Mouse (Mus musculus) midbrain, embryonic 11.5 days (tissue): ENCODE measurements around the gene Paf1. TPM values are rescaled to one million over a fixed set of nuclear protein-coding genes. Genes with fewer than 3 reads are reported as not detected.

Source experiments
- ATAC-seq: fragments of 200-750 bp; cut with Nextera tagmentation; 2 replicates; pipeline ENCODE4 v1.8.0; 2017; ENCODE audit warnings: moderate TSS enrichment, moderate library complexity; ENCODE audit not compliant: low FRiP score
- DNase-seq: peaks from one replicate; pipeline ENCODE4 v3.0.0; 2015; ENCODE audit warnings: low spot score; ENCODE audit errors: missing footprints
- H3K27ac ChIP-seq: fragments of 300-500 bp; sonication (generic); 2 replicates; pipeline ENCODE4 v1.5.1; 2014; ENCODE audit warnings: low read depth, low read length
- H3K27me3 ChIP-seq: fragments of 300-500 bp; sonication (generic); 2 replicates; pipeline ENCODE4 v1.6.1; 2014; ENCODE audit warnings: mild to moderate bottlenecking, low read length, moderate library complexity, mixed read lengths; ENCODE audit not compliant: control insufficient read depth, insufficient read depth
- H3K36me3 ChIP-seq: fragments of 300-500 bp; sonication (generic); 2 replicates; pipeline ENCODE4 v1.6.1; 2014; ENCODE audit warnings: mild to moderate bottlenecking, low read length, moderate library complexity, mixed read lengths; ENCODE audit not compliant: control insufficient read depth, insufficient read depth
- H3K4me1 ChIP-seq: fragments of 300-500 bp; sonication (generic); 2 replicates; pipeline ENCODE4 v1.6.1; 2014; ENCODE audit warnings: low read length; ENCODE audit not compliant: control insufficient read depth, insufficient read depth
- H3K4me2 ChIP-seq: fragments of 300-500 bp; sonication (generic); 2 replicates; pipeline ENCODE4 v1.6.1; 2014; ENCODE audit warnings: mild to moderate bottlenecking, moderate library complexity
- H3K4me3 ChIP-seq: fragments of 300-500 bp; sonication (generic); 2 replicates; pipeline ENCODE4 v1.5.1; 2014; ENCODE audit warnings: low read depth, low read length
- H3K9ac ChIP-seq: fragments of 300-500 bp; sonication (generic); 2 replicates; pipeline ENCODE4 v1.6.1; 2014; ENCODE audit warnings: low read length
- H3K9me3 ChIP-seq: fragments of 300-500 bp; sonication (generic); 2 replicates; pipeline ENCODE4 v1.6.1; 2016; ENCODE audit warnings: low read length; ENCODE audit not compliant: control insufficient read depth
- WGBS: fragments of 180-500 bp; shearing (Covaris S2); extraction: QIAGEN DNeasy Blood & Tissue Kit; methylation state at CpG from one replicate; pipeline ENCODE4 v1.1.7; 2014; 5-methylcytosine and 5-hydroxymethylcytosine counted together
- polyA plus RNA-seq: library from polyadenylated mRNA; unstranded; fragments of >200 nt; fragmentation: Nextera tagmentation; extraction: Ambion mirVana; gene quantifications from 2 replicates; pipeline ENCODE4 v1.2.1, GENCODE M21; 2014

Gene Paf1
- 72.8 and 83.8 TPM in 2 replicates for polyA plus RNA-seq

GRCm38 (mm10) chr7:28392429-28393271 is at the start of gene Paf1, which contains the start of gene Med29:
TSS of gene Paf1 (plus strand) at chr7:28392951.
TSS of gene Med29 (minus strand) at chr7:28392708.
- Histone ChIP-seq H3K4me3 (peak within 1 kb of the TSS; percentile 74), H3K36me3 (peaks cover 14% of the 10 kb centered on the region), H3K27ac (peak within 1 kb of the TSS; percentile 10; the same call in 1 of the 2 replicates), H3K27me3 (no peaks in the 10 kb centered on the region), H3K9ac (peak within 1 kb of the TSS; percentile 87), H3K4me1 (peaks cover 12% of the 10 kb centered on the region), H3K9me3 (no peaks in the 10 kb centered on the region), H3K4me2 (peak within 1 kb of the TSS; percentile 93)
- WGBS, result under 1% methylated on average over 58 of the region's 58 CpGs
- ATAC-seq (peak; percentile 98), DNase-seq (peak; percentile 98)

- H3K4me2 ChIP-seq, result no peak overlapping the region
- ATAC-seq (0 out of 2 replicates have a peak, but pooled peaks have one; percentile 17), DNase-seq (peak; percentile 96)
- WGBS, result 15% methylated on average over 4 of the region's 4 CpGs
- H3K36me3 ChIP-seq, result no peaks in the 10 kb centered on the region
- peaks cover under 1% of the 10 kb centered on the region; the same call in 1 of the 2 replicates for H3K4me1 ChIP-seq
- H3K9ac ChIP-seq, result no peak overlapping the region
- no peaks in the 10 kb centered on the region for H3K9me3 ChIP-seq
- no peaks in the 10 kb centered on the region for H3K27me3 ChIP-seq
- H3K27ac ChIP-seq, result no peak overlapping the region
- no peak overlapping the region for H3K4me3 ChIP-seq
These were observed 48.1 kb upstream of the Paf1 start for GRCm38 (mm10) chr7:28344637-28345036.

- Histone ChIP-seq H3K27me3 (no peaks in the 10 kb centered on the region), H3K4me2 (no peak overlapping the region), H3K9ac (no peak overlapping the region), H3K4me1 (peaks cover 14% of the 10 kb centered on the region), H3K36me3 (no peaks in the 10 kb centered on the region; the same call in 1 of the 2 replicates), H3K27ac (no peak overlapping the region), H3K4me3 (no peak overlapping the region), H3K9me3 (no peaks in the 10 kb centered on the region)
- 82% methylated on average over 3 of the region's 3 CpGs for WGBS
- no peak for ATAC-seq
- no peak for DNase-seq
These were observed 45.0 kb upstream of the Paf1 start for GRCm38 (mm10) chr7:28347746-28348145.

GRCm38 (mm10) chr7:28348601-28349000 is 44.1 kb upstream of the Paf1 start:
- ATAC-seq (no peak), DNase-seq (no peak)
- Histone ChIP-seq H3K27me3 (no peaks in the 10 kb centered on the region), H3K36me3 (peaks cover 7% of the 10 kb centered on the region), H3K27ac (no peak overlapping the region), H3K9me3 (no peaks in the 10 kb centered on the region), H3K4me3 (no peak overlapping the region), H3K4me2 (no peak overlapping the region), H3K4me1 (peaks cover 14% of the 10 kb centered on the region), H3K9ac (no peak overlapping the region)
- WGBS, result 85% methylated on average over 7 of the region's 7 CpGs

GRCm38 (mm10) chr7:28350155-28350883 is 42.4 kb upstream of the Paf1 start, which contains the start of gene Rps16:
TSS of gene Rps16 (plus strand) at chr7:28350652.
- Histone ChIP-seq H3K27ac (peak within 1 kb of the TSS; percentile 72), H3K27me3 (no peaks in the 10 kb centered on the region), H3K4me3 (peak within 1 kb of the TSS; percentile 93), H3K4me1 (peaks cover 14% of the 10 kb centered on the region), H3K9me3 (no peaks in the 10 kb centered on the region), H3K9ac (peak within 1 kb of the TSS; percentile 95), H3K36me3 (peaks cover 11% of the 10 kb centered on the region), H3K4me2 (peak within 1 kb of the TSS; percentile 71)
- under 1% methylated on average over 44 of the region's 50 CpGs for WGBS
- peak; percentile 100 for DNase-seq
- ATAC-seq, result peak; percentile 96

- Histone ChIP-seq H3K36me3 (peaks cover 11% of the 10 kb centered on the region), H3K27me3 (no peaks in the 10 kb centered on the region), H3K4me1 (peaks cover 16% of the 10 kb centered on the region), H3K27ac (no peak overlapping the region), H3K9me3 (no peaks in the 10 kb centered on the region), H3K4me2 (peak overlapping the region; percentile 71), H3K4me3 (peak overlapping the region; percentile 93), H3K9ac (peak overlapping the region; percentile 95)
- no peak for ATAC-seq
- no peak for DNase-seq
- 46% methylated on average over 4 of the region's 4 CpGs for WGBS
These were observed 41.0 kb upstream of the Paf1 start for GRCm38 (mm10) chr7:28351676-28352191.

GRCm38 (mm10) chr7:28353267-28353666 is 39.5 kb upstream of the Paf1 start:
- no peak overlapping the region for H3K4me2 ChIP-seq
- no peaks in the 10 kb centered on the region for H3K27me3 ChIP-seq
- H3K9me3 ChIP-seq, result no peaks in the 10 kb centered on the region
- H3K9ac ChIP-seq, result no peak overlapping the region
- no peak overlapping the region for H3K27ac ChIP-seq
- H3K4me3 ChIP-seq, result no peak overlapping the region
- no peak for DNase-seq
- no peak for ATAC-seq
- peaks cover 11% of the 10 kb centered on the region for H3K36me3 ChIP-seq
- H3K4me1 ChIP-seq, result peaks cover 29% of the 10 kb centered on the region
- 94% methylated on average over 2 of the region's 2 CpGs for WGBS

GRCm38 (mm10) chr7:28354113-28354581 is 38.6 kb upstream of the Paf1 start:
- Histone ChIP-seq H3K4me3 (no peak overlapping the region), H3K27me3 (no peaks in the 10 kb centered on the region), H3K4me2 (no peak overlapping the region), H3K36me3 (peaks cover 11% of the 10 kb centered on the region), H3K4me1 (peaks cover 32% of the 10 kb centered on the region), H3K9ac (no peak overlapping the region), H3K27ac (no peak overlapping the region), H3K9me3 (no peaks in the 10 kb centered on the region)
- DNase-seq (no peak), ATAC-seq (no peak)
- 89% methylated on average over 3 of the region's 3 CpGs for WGBS
